Mouse (Mus musculus): ENCODE measurements around the gene Tbc1d24.

- TF ChIP-seq CTCF (conservative IDR thresholded peaks at IDR 0.05; ENCODE audit: low read length) (no peak), NANOG (IDR thresholded peaks at IDR 0.05; ENCODE audit: borderline replicate concordance, low read length) (no peak), POU5F1 (IDR thresholded peaks at IDR 0.05; ENCODE audit: borderline replicate concordance, low read length) (no peak)
These were observed 47.0 kb upstream of the Tbc1d24 start for GRCm38 (mm10) chr17:24252329-24252728.

Measured in E14TG2a.4 (cell line).